Mouse (Mus musculus) ES-Bruce4 (cell line): ENCODE data around the gene Zfp266. TPM values are rescaled to one million over a fixed set of nuclear protein-coding genes. Genes with fewer than 3 reads are reported as not detected.
"Not testable (repeated sequence)": the region's sequence is repeated elsewhere in the genome, so short reads cannot be mapped to it uniquely, and the experiment has no call there.

ENCODE experiments used
- H3K27ac ChIP-seq: 2 replicates; pipeline ENCODE4 v1.5.1; 2012; ENCODE audit warnings: low read length, inconsistent platforms; ENCODE audit not compliant: insufficient read depth
- H3K27me3 ChIP-seq: 2 replicates; pipeline ENCODE4 v1.6.1; 2012; ENCODE audit warnings: mild to moderate bottlenecking, low read length, inconsistent platforms; ENCODE audit not compliant: control insufficient read depth, poor library complexity, insufficient read depth, severe bottlenecking
- H3K36me3 ChIP-seq: 2 replicates; pipeline ENCODE4 v1.6.1; 2012; ENCODE audit warnings: inconsistent platforms, mild to moderate bottlenecking, low read length, moderate library complexity; ENCODE audit not compliant: control insufficient read depth, poor library complexity, insufficient read depth, severe bottlenecking
- H3K4me1 ChIP-seq: one replicate; pipeline ENCODE4 v1.8.1; 2011; ENCODE audit warnings: low read length; ENCODE audit not compliant: control insufficient read depth, insufficient read depth
- H3K4me3 ChIP-seq: 2 replicates; pipeline ENCODE4 v1.5.1; 2011; ENCODE audit warnings: low read depth, mild to moderate bottlenecking, low read length
- H3K9ac ChIP-seq: 2 replicates; pipeline ENCODE4 v1.6.1; 2012; ENCODE audit warnings: low read depth, mild to moderate bottlenecking, inconsistent platforms; ENCODE audit not compliant: poor library complexity, severe bottlenecking
- H3K9me3 ChIP-seq: replicated peaks from 2 replicates; pipeline ENCODE4 v1.6.1; 2012; ENCODE audit warnings: mild to moderate bottlenecking, low read length, inconsistent platforms; ENCODE audit not compliant: control insufficient read depth, poor library complexity, insufficient read depth, severe bottlenecking
- CTCF ChIP-seq: IDR thresholded peaks from one replicate; pipeline ENCODE4 v1.8.1; 2011; ENCODE audit warnings: low read depth, low read length
- EP300 ChIP-seq: IDR thresholded peaks from 2 replicates; pipeline ENCODE4 v1.6.1; 2011; ENCODE audit warnings: low read depth, low read length; ENCODE audit not compliant: insufficient read depth
- POLR2A ChIP-seq: IDR thresholded peaks from one replicate; pipeline ENCODE4 v1.8.1; 2011; ENCODE audit warnings: low read length; ENCODE audit not compliant: insufficient read depth
- polyA plus RNA-seq: library from polyadenylated mRNA; stranded (reverse); fragments of >200 nt; gene quantifications from 2 replicates; pipeline ENCODE4 v1.2.4, GENCODE M21; 2011; ENCODE audit warnings: low read depth; ENCODE audit not compliant: missing spikeins, insufficient read depth, insufficient read length

The Zfp266 gene
- 113 and 128 TPM in 2 replicates for polyA plus RNA-seq

DNA sequence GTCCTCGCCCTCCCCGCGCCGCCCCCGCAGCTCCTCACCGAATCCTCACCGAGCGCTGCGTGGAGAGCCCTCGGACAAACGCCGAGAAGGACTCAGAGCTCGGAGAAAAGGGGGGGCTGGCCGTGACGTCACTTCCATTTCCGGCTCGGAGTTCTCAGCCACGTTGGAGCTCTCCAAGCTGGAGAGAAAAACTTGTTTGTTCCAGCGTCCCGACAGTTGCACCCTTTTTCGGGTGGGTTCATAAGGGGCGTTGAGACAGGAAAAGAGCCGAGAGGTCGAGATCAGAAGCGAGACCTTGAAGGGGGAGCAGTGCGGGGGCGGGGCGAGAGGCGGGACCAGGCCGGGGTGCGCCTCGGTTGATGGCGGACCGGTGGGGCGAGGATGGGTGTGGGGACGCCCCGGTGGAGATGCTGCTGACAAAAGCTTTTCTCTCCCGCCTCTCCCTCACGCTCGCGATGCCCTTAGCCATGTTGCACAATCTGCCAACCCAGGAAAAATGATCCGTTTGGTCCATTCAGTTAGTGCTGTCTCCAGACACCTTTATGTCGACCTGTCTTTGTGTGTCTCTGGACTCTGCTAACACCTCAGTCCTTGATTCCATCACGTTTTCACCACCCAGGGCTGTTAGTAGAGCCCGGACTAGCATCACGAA lies at the start of gene Zfp266:
TSS of gene Zfp266 (minus strand) at position 112 of the 652 bp plus-strand sequence.
- Histone ChIP-seq H3K27me3 (no peaks in the 10 kb centered on the region), H3K9ac (peak within 1 kb of the TSS; percentile 92), H3K27ac (peak within 1 kb of the TSS; percentile 74), H3K36me3 (peaks cover 18% of the 10 kb centered on the region), H3K4me3 (peak within 1 kb of the TSS; percentile 96), H3K4me1 (no peaks in the 10 kb centered on the region), H3K9me3 (no peaks in the 10 kb centered on the region)
- peak; percentile 7 for TF ChIP-seq POLR2A
- TF ChIP-seq EP300: no peak
- TF ChIP-seq CTCF: no peak

DNA sequence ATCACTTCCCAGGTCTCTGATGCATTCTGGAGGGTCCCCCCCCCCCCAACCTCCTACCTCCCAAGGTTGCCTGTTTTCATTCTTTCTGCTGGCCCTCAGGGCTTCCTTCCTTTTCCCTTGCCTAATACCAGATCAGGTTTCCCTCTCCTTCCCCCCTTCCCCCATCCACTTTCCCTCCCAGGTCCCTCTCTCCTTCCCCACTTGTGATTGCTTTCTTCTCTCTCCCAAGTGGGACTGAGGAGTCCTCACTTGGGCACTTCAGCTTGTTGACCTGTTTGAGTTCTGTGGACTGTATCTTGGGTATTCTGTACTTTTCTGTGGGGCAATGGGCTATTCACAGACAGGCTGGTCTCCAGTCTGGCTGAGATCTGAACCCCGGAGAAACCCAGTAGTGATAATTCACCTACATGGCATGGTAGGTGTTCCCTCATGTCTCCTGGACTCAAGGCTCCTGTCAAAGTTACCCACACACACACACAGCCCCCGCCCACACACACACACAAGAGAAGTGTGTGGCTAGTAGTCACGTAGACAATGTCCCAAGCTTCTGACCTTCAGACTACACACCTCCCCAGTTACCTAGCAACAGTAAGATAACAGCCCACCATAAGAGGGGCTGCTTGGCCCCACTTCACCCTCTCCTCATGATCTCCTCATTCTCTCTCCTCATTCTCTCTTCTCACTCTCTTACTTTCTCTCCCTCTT lies 44.3 kb upstream of the Zfp266 start:
- not testable (repeated sequence) for H3K27me3 ChIP-seq, H3K9me3 ChIP-seq, H3K9ac ChIP-seq, H3K27ac ChIP-seq, H3K36me3 ChIP-seq, H3K4me1 ChIP-seq, H3K4me3 ChIP-seq

DNA sequence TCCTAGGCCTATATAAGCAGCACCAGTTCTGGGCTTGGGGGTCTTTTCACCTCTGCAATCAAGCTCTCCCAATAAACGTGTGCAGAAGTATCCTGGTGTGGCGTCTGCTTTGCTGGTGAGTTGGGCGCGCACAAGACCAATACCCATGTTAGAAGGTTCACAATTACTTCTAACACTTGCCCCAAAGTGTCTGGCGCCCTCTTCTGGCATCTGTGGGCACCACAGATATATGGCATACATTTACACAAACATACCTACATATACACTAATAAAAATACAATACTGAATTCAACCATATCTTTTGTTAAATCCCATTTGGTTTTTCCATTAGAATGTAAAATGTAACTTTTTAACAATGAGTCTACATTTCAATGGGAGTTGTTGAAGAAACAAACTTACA lies 41.0 kb upstream of the Zfp266 start:
- Histone ChIP-seq H3K27ac (no peak overlapping the region), H3K4me1 (peaks cover 3% of the 10 kb centered on the region), H3K4me3 (no peak overlapping the region), H3K9ac (no peak overlapping the region), H3K36me3 (no peaks in the 10 kb centered on the region), H3K27me3 (no peaks in the 10 kb centered on the region), H3K9me3 (peaks cover 7% of the 10 kb centered on the region)
- TF ChIP-seq EP300 (no peak), CTCF (no peak), POLR2A (no peak)

DNA sequence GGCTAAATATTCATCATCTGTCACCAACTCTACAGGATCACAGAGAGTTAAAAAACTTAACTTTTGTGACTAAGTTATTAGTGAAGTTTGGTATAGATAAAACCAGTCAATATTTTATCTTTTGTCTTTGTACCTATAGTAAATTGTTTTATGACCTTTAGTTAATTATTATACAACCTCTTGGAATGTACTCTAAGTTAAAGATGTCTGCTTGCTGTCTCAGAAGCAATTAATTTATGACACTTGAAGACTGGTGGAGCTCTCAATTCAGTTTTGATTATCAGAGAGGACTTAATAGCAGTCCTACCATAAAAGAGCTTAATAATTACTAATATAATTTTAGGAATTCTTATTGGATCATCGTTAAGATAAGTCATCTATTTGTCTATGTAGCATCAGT lies 31.5 kb upstream of the Zfp266 start:
- H3K4me3 ChIP-seq: no peak overlapping the region
- H3K27me3 ChIP-seq: no peaks in the 10 kb centered on the region
- H3K9ac ChIP-seq: no peak overlapping the region
- TF ChIP-seq CTCF (no peak), POLR2A (no peak), EP300 (no peak)
- no peaks in the 10 kb centered on the region for H3K36me3 ChIP-seq
- H3K4me1 ChIP-seq: no peaks in the 10 kb centered on the region
- H3K27ac ChIP-seq: no peak overlapping the region
- H3K9me3 ChIP-seq: no peaks in the 10 kb centered on the region

DNA sequence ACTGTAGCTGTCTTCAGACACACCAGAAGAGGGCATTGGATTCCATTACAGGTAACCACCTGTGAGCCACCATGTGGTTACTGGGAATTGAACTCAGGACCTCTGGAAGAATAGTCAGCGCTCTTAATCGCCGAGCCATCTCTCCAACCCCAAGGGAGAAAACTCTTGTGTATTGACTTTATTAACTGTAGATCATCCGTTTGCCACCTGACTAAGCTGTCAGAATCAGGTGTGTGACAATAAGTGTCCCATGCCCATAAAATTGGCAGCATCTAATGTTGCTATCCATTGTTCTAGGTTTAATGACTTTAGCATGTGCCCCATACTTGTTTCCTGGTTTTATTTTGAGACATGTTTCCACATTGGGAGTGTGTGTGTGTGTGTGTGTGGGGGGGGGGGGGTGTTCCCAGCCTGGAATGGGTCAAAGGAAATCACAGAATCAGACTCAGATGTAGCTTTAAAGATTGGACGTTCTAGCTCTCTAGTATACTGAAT lies 30.6 kb upstream of the Zfp266 start:
- Histone ChIP-seq H3K4me1 (no peaks in the 10 kb centered on the region), H3K9ac (no peak overlapping the region), H3K9me3 (no peaks in the 10 kb centered on the region), H3K36me3 (no peaks in the 10 kb centered on the region), H3K4me3 (no peak overlapping the region), H3K27ac (no peak overlapping the region), H3K27me3 (no peaks in the 10 kb centered on the region)
- TF ChIP-seq EP300 (no peak), CTCF (no peak), POLR2A (no peak)

DNA sequence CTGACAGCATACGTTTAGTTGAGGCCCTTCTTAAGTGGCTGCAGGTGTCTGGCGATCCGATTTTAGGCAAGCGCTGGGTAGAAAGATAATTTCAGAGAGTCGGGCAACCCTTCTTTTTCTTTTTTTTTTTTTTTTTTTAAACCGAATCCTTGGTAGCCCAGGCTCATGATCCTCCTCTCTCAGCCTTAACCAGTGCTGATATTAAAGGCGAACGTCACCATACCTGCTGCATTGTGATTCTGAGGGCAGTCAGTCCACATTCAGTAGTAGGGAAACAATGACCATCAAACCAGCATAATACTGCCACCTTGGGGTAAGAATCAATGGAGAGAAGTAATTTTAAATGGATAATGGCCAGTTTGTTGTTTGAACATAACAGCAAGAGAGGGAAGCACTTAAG lies 23.9 kb upstream of the Zfp266 start:
- Histone ChIP-seq H3K27me3 (no peaks in the 10 kb centered on the region), H3K36me3 (no peaks in the 10 kb centered on the region), H3K4me1 (no peaks in the 10 kb centered on the region), H3K27ac (peak overlapping the region; percentile 88), H3K9me3 (no peaks in the 10 kb centered on the region), H3K4me3 (peak overlapping the region; percentile 84), H3K9ac (peak overlapping the region; percentile 89)
- TF ChIP-seq CTCF (no peak), POLR2A (no peak), EP300 (no peak)
